Mouse (Mus musculus) embryo, embryonic 10 days (tissue): ENCODE data around the gene Slc39a11.
A peak's percentile ranks its signal among the peaks of the same experiment; 100 is the strongest.

Source experiments
- DNase-seq: peaks from one replicate; pipeline ENCODE4 v3.0.0-alpha.2; 2015; ENCODE audit warnings: low spot score

The Slc39a11 gene

GRCm38 (mm10) chr11:113631862-113632261 lies 18.0 kb downstream of the Slc39a11 start:
- DNase-seq = no peak

GRCm38 (mm10) chr11:113631302-113631701 lies 18.6 kb downstream of the Slc39a11 start:
- DNase-seq = no peak

GRCm38 (mm10) chr11:113630642-113631041 lies 19.2 kb downstream of the Slc39a11 start:
- DNase-seq = peak; percentile 43

GRCm38 (mm10) chr11:113627785-113628184 lies 22.1 kb downstream of the Slc39a11 start:
- DNase-seq = peak; percentile 41

- DNase-seq = no peak
Observed at GRCm38 (mm10) chr11:113625437-113625836, 24.4 kb downstream of the Slc39a11 start.

- no peak for DNase-seq
Observed at GRCm38 (mm10) chr11:113622028-113622427, 27.9 kb downstream of the Slc39a11 start.

GRCm38 (mm10) chr11:113621001-113621400 lies 28.9 kb downstream of the Slc39a11 start:
- DNase-seq = no peak

- no peak for DNase-seq
Observed at GRCm38 (mm10) chr11:113619420-113620080, 30.3 kb downstream of the Slc39a11 start.

- peak; percentile 78 for DNase-seq
Observed at GRCm38 (mm10) chr11:113618672-113619419, 31.0 kb downstream of the Slc39a11 start, which contains the start of gene Sstr2. Sstr2 (plus strand) TSS chr11:113619342.

- no peak for DNase-seq
Observed at GRCm38 (mm10) chr11:113618303-113618671, 31.6 kb downstream of the Slc39a11 start.

- DNase-seq = peak; percentile 37
Observed at GRCm38 (mm10) chr11:113617132-113617911, 32.6 kb downstream of the Slc39a11 start.

- DNase-seq = no peak
Observed at GRCm38 (mm10) chr11:113614476-113614875, 35.4 kb downstream of the Slc39a11 start.

GRCm38 (mm10) chr11:113611664-113612611 lies 37.9 kb downstream of the Slc39a11 start:
- DNase-seq = peak; percentile 81

GRCm38 (mm10) chr11:113611112-113611646 lies 38.7 kb downstream of the Slc39a11 start:
- DNase-seq = no peak

GRCm38 (mm10) chr11:113610266-113610665 lies 39.6 kb downstream of the Slc39a11 start:
- DNase-seq = no peak

GRCm38 (mm10) chr11:113609581-113609980 lies 40.3 kb downstream of the Slc39a11 start:
- DNase-seq = no peak

GRCm38 (mm10) chr11:113607556-113607955 lies 42.3 kb downstream of the Slc39a11 start:
- no peak for DNase-seq

- no peak for DNase-seq
Observed at GRCm38 (mm10) chr11:113601616-113602343, 48.1 kb downstream of the Slc39a11 start.

- DNase-seq = no peak
Observed at GRCm38 (mm10) chr11:113600526-113601245, 49.2 kb downstream of the Slc39a11 start.

GRCm38 (mm10) chr11:113597632-113598031 lies 52.2 kb downstream of the Slc39a11 start:
- no peak for DNase-seq
